Mouse (Mus musculus) thymus, adult 2 months (tissue): Measurements from ENCODE around the gene Tram2. TPM values are rescaled to one million over a fixed set of nuclear protein-coding genes. Genes with fewer than 3 reads are reported as not detected.

Source experiments
- DNase-seq: peaks from one replicate; pipeline ENCODE4 v3.0.0; 2021
- H3K27ac ChIP-seq: fragments of 200-500 bp; 2 replicates; pipeline ENCODE4 v1.5.1; 2012; ENCODE audit warnings: low read length, control low read depth; ENCODE audit not compliant: control insufficient read depth, insufficient read depth
- H3K27me3 ChIP-seq: fragments of 200-500 bp; 2 replicates; pipeline ENCODE4 v1.6.1; 2012; ENCODE audit warnings: mild to moderate bottlenecking, low read length, moderate library complexity, mixed read lengths; ENCODE audit not compliant: control insufficient read depth, insufficient read depth
- H3K36me3 ChIP-seq: fragments of 200-500 bp; 2 replicates; pipeline ENCODE4 v1.6.1; 2012; ENCODE audit warnings: mild to moderate bottlenecking, low read length, moderate library complexity; ENCODE audit not compliant: control insufficient read depth, insufficient read depth
- H3K4me1 ChIP-seq: fragments of 200-500 bp; replicated peaks from 2 replicates; pipeline ENCODE4 v1.6.1; 2012; ENCODE audit warnings: low read length; ENCODE audit not compliant: control insufficient read depth, insufficient read depth
- H3K4me3 ChIP-seq: fragments of 200-500 bp; 2 replicates; pipeline ENCODE4 v1.5.1; 2012; ENCODE audit warnings: mild to moderate bottlenecking, low read length, control low read depth, moderate library complexity; ENCODE audit not compliant: control insufficient read depth, insufficient read depth
- CTCF ChIP-seq: fragments of 200-500 bp; IDR thresholded peaks from 2 replicates; pipeline ENCODE4 v1.5.1; 2012; ENCODE audit warnings: mild to moderate bottlenecking, control low read depth, low read length, moderate library complexity, borderline replicate concordance; ENCODE audit not compliant: control insufficient read depth, poor library complexity, insufficient read depth; ENCODE audit errors: extremely low read depth
- POLR2A ChIP-seq: fragments of 200-500 bp; IDR thresholded peaks from 2 replicates; pipeline ENCODE4 v1.6.1; 2012; ENCODE audit warnings: mild to moderate bottlenecking, low read length, control low read depth, moderate library complexity; ENCODE audit not compliant: control insufficient read depth, poor library complexity, insufficient read depth; ENCODE audit errors: extremely low read depth
- WGBS: fragments of 180-500 bp; shearing (Covaris S2); methylation state at CpG from one replicate; pipeline ENCODE4 v1.1.7; 2018; 5-methylcytosine and 5-hydroxymethylcytosine counted together
- polyA plus RNA-seq: library from polyadenylated mRNA; depleted of rRNA; stranded (reverse); fragments of >200 nt; gene quantifications from 2 replicates; pipeline ENCODE4 v1.2.3, GENCODE M21; 2012

The Tram2 gene
- polyA plus RNA-seq, 1 experiment, result 9.2 TPM

DNA sequence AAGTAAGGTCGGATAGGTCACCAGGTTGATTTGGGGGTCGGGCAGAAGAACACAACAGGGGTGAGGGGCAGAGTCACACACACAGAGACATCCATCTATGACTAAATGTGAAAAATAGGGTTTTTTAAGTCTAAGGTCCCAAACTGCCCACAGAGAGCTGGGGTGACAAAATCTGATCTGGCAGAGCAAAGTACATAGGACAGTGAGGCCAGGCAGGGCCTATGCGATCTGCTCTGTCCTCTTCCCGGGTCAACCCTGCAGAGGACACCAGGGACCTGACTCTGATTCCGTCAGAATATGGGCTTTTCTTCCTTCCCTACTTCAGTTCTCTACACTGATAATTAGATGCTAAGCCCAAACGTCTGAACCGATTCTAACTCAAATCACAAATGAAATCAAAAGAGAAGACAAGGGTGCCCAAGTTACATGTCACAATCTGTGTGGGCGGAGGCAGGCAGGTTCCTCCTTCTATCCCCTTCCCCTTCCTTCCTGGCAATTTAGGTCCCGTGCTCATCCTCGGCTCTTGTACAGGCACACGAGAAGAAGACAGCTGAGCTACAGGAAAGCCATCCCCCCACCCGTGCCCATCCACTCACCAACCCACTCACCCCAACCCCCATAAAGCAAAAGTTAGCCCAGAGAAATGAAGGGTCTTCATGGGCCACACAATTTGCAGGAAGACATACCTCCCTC lies 9.1 kb downstream of the Tram2 start:
- H3K4me3 ChIP-seq, result no peak overlapping the region
- peaks cover 5% of the 10 kb centered on the region for H3K4me1 ChIP-seq
- H3K27ac ChIP-seq, result no peak overlapping the region
- TF ChIP-seq POLR2A (no peak), CTCF (no peak)
- DNase-seq, result no peak
- WGBS, result 74% methylated on average over 12 of the region's 12 CpGs
- H3K27me3 ChIP-seq, result no peaks in the 10 kb centered on the region
- no peaks in the 10 kb centered on the region for H3K36me3 ChIP-seq

DNA sequence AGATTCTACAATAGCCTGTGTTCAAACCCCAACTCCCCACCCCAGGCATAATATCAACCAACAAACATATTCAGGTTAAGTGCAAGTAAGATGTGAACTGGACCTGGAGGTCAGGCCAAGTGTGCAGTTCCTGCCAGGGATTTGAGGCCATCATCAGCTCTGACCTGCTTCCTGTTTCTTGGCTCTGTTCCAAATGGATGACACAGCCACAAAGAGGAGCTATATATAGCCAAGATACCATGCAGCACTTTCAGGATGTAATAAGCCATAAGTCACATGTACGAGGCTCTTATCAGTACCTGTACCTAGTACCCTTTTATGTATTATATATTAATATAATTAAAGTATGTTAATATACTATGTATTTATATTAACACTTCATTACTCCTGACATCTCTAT lies 10.5 kb downstream of the Tram2 start:
- TF ChIP-seq POLR2A (no peak), CTCF (no peak)

DNA sequence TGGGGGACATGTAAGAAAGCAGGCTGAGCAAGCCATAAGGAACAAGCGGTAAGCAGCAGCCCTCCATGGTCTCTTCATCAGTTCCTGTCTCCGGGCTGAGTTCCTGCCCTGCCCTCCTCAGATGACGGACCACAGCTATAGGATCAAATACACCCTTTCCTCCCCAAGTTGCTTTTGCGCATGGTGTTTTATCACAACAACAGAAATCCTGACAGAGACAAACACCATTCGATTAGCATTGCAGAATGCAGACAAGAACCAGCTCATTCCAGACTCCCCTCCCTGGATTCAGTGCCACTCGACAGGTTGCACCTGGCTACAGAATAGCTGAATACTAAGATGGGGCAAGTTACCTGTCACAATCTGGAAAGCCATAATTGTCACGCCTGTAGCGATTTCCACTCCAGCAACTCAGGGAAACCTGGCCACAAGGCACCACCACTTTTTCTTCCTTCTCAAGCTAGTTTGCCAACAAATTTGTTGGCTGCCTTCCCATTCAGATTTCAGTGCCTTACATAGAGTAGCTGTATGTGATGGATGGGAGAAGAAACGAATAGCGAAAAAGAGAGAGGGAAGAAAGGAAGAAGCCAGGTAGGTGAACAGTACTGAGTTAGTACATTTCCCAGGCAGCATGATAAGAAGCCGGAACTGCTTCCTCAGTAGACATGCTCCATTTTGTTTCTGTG lies 11.3 kb downstream of the Tram2 start:
- Histone ChIP-seq H3K27ac (no peak overlapping the region), H3K27me3 (no peaks in the 10 kb centered on the region), H3K36me3 (no peaks in the 10 kb centered on the region), H3K4me3 (no peak overlapping the region), H3K4me1 (0 out of 2 replicates have a peak, but pooled peaks cover 2% of the 10 kb centered on the region)
- 92% methylated on average over 11 of the region's 11 CpGs for WGBS
- no peak for DNase-seq
- TF ChIP-seq POLR2A, result no peak
- no peak for TF ChIP-seq CTCF

More for the DNA sequence above, 10.5 kb downstream of the Tram2 start:
- Histone ChIP-seq H3K36me3 (no peaks in the 10 kb centered on the region), H3K27me3 (no peaks in the 10 kb centered on the region), H3K27ac (no peak overlapping the region), H3K4me3 (no peak overlapping the region), H3K4me1 (0 out of 2 replicates have a peak, but pooled peaks cover 2% of the 10 kb centered on the region)
- DNase-seq, result no peak
- 63% methylated on average over 1 of the region's 1 CpGs for WGBS

DNA sequence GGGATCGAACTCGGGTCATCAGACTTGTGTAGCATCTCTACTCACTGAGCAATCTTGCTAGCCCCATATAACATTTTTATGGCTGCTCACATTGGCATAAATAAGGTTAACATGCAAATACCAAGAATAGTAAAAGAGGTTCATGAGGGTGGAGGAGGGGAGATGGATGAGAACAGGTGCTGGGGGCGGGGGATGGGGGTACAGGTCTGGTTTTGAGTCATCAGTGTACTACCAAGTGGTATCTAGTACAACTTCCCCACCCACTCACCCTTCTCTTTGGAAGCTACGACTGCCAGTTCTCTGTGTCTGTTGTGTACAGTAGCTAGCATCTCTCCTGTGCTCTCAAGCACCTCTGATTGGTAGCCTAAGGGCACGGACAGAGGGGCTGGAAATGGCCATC lies 14.9 kb downstream of the Tram2 start:
- TF ChIP-seq CTCF, result no peak
- TF ChIP-seq POLR2A, result no peak
- H3K27ac ChIP-seq, result no peak overlapping the region
- WGBS, result 89% methylated on average over 5 of the region's 5 CpGs
- no peaks in the 10 kb centered on the region for H3K4me1 ChIP-seq
- no peaks in the 10 kb centered on the region for H3K36me3 ChIP-seq
- H3K4me3 ChIP-seq, result no peak overlapping the region
- DNase-seq, result no peak
- no peaks in the 10 kb centered on the region for H3K27me3 ChIP-seq

DNA sequence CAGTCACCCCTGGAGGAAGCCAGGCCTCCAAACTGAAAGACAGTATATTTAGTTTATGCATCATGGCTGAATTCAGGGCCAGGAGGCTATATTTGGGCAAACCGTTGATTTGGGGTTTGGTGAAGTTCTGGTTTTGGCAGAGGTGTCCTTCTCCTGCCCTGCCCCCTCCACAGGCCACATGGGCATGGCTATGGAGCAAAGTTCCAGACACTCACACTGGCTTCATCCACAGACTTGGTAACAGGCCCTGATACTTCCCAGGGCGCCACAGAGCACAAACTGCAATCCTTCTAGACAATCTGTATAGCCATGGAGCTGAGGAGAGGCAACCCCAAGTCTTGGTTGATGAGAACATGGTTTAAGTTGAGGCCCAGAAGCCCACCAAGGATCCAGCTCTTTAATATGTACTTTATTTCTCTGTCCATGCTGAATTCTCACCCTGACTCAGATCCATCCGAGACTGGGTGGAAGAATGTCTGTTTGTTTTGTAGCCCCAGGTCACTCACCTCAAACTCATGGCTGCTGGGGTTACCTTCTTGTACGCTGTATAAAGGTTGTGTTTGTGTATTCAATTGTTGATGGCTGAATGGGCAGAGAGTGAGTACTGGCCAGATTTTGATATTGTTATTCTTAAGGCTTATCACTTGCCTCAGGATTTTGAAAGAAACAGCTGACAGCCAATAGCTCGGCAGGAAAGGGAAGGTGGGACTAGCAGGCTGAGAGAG lies 19.5 kb downstream of the Tram2 start:
- no peak for DNase-seq
- Histone ChIP-seq H3K27ac (no peak overlapping the region), H3K4me3 (no peak overlapping the region), H3K36me3 (no peaks in the 10 kb centered on the region), H3K4me1 (no peaks in the 10 kb centered on the region), H3K27me3 (no peaks in the 10 kb centered on the region)
- 94% methylated on average over 5 of the region's 5 CpGs for WGBS
- TF ChIP-seq CTCF (no peak), POLR2A (no peak)

DNA sequence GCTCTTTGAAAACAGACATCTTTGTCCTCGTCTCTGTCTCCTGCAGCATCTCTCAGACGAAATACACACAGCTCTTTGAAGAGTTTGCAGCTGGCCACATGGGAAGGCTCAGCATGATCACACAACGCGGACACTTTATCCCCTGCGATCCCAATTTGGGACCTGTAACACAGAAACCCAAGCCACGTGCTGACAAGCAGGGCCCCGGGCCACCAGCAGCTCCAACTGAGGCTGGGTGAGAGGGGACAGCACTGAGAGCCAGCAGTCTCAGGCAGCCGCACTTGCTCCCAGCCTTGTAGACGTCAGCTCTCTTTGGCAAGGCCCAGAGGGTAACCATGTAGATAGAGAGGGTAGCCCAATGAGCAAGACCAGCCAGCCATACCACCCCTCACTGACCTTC lies 26.0 kb downstream of the Tram2 start:
- Histone ChIP-seq H3K27me3 (no peaks in the 10 kb centered on the region), H3K4me3 (no peak overlapping the region), H3K4me1 (peaks cover 18% of the 10 kb centered on the region), H3K27ac (no peak overlapping the region), H3K36me3 (no peaks in the 10 kb centered on the region)
- no peak for TF ChIP-seq POLR2A
- no peak for TF ChIP-seq CTCF
- DNase-seq, result no peak
- whole genome bisulfite sequencing, result 91% methylated on average over 9 of the region's 9 CpGs
